Mouse (Mus musculus): Measurements from ENCODE around the gene Rxrb. TPM values are rescaled to one million over a fixed set of nuclear protein-coding genes. Genes with fewer than 3 reads are reported as not detected.
A peak's percentile ranks its signal among the peaks of the same experiment; 100 is the strongest.

Gene Rxrb
- polyA plus RNA-seq, 1 experiment from 2014 or later, result 53.3 TPM

- Histone ChIP-seq H3K27me3 (replicated peaks; ENCODE audit: control insufficient read depth, insufficient read depth, low read length) (no peaks in the 10 kb centered on the region), H3K27ac (ENCODE audit: low read depth, low read length) (no peak overlapping the region), H3K4me2 (ENCODE audit: low read length) (no peak overlapping the region), H3K4me3 (ENCODE audit: low read length) (no peak overlapping the region), H3K9ac (ENCODE audit: low read depth, low read length) (no peak overlapping the region), H3K9me3 (ENCODE audit: control insufficient read depth, low read length) (no peaks in the 10 kb centered on the region), H3K4me1 (ENCODE audit: control insufficient read depth, insufficient read depth, low read depth, low read length) (no peaks in the 10 kb centered on the region), H3K36me3 (ENCODE audit: control insufficient read depth, insufficient read depth, low read length) (no peaks in the 10 kb centered on the region)
- no peak for ATAC-seq
- 82% methylated on average over 5 of the region's 5 CpGs for WGBS
Observed at GRCm38 (mm10) chr17:34072091-34072490, 40.5 kb downstream of the Rxrb start.

GRCm38 (mm10) chr17:34075271-34075670 lies 43.7 kb downstream of the Rxrb start:
- H3K27me3 ChIP-seq (replicated peaks; ENCODE audit: control insufficient read depth, insufficient read depth, low read length), result no peaks in the 10 kb centered on the region
- no peak for ATAC-seq
- H3K27ac ChIP-seq (ENCODE audit: low read depth, low read length), result no peak overlapping the region
- no peaks in the 10 kb centered on the region for H3K36me3 ChIP-seq (ENCODE audit: control insufficient read depth, insufficient read depth, low read length)
- WGBS, result 47% methylated on average over 7 of the region's 7 CpGs
- no peaks in the 10 kb centered on the region for H3K9me3 ChIP-seq (ENCODE audit: control insufficient read depth, low read length)
- no peak overlapping the region for H3K9ac ChIP-seq (ENCODE audit: low read depth, low read length)
- no peak overlapping the region for H3K4me3 ChIP-seq (ENCODE audit: low read length)
- no peaks in the 10 kb centered on the region for H3K4me1 ChIP-seq (ENCODE audit: control insufficient read depth, insufficient read depth, low read depth, low read length)
- H3K4me2 ChIP-seq (ENCODE audit: low read length), result no peak overlapping the region

GRCm38 (mm10) chr17:34077549-34077948 lies 45.9 kb downstream of the Rxrb start:
- no peak for ATAC-seq
- Histone ChIP-seq H3K36me3 (ENCODE audit: control insufficient read depth, insufficient read depth, low read length) (no peaks in the 10 kb centered on the region), H3K9ac (ENCODE audit: low read depth, low read length) (no peak overlapping the region), H3K4me2 (ENCODE audit: low read length) (no peak overlapping the region), H3K4me3 (ENCODE audit: low read length) (no peak overlapping the region), H3K9me3 (ENCODE audit: control insufficient read depth, low read length) (no peaks in the 10 kb centered on the region), H3K27ac (ENCODE audit: low read depth, low read length) (no peak overlapping the region), H3K27me3 (replicated peaks; ENCODE audit: control insufficient read depth, insufficient read depth, low read length) (no peaks in the 10 kb centered on the region), H3K4me1 (ENCODE audit: control insufficient read depth, insufficient read depth, low read depth, low read length) (no peaks in the 10 kb centered on the region)
- WGBS, result 1% methylated on average over 9 of the region's 9 CpGs

DNA sequence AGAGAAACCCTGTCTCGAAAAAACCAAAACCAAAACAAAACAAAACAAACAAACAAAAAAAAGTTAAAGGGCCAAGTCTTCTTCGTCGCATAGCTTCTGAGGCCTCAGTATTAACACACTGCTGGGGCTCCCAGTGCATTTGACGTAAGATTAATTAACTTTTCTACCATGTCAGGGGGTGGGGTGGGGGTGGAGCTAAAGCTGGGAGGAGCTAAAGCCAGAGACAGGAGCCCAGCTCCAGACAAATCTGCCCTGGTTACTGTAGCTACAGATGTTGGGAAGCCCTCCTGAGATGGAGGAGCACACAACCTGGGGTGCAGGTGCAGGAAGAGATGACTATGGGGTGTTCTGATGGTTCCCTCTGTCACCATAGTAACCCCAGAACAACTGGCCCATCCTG lies 46.5 kb downstream of the Rxrb start:
- H3K4me1 ChIP-seq (ENCODE audit: control insufficient read depth, insufficient read depth, low read depth, low read length), result no peaks in the 10 kb centered on the region
- H3K36me3 ChIP-seq (ENCODE audit: control insufficient read depth, insufficient read depth, low read length), result no peaks in the 10 kb centered on the region
- no peak overlapping the region for H3K4me2 ChIP-seq (ENCODE audit: low read length)
- no peak overlapping the region for H3K9ac ChIP-seq (ENCODE audit: low read depth, low read length)
- no peak for ATAC-seq
- H3K27me3 ChIP-seq (replicated peaks; ENCODE audit: control insufficient read depth, insufficient read depth, low read length), result no peaks in the 10 kb centered on the region
- H3K9me3 ChIP-seq (ENCODE audit: control insufficient read depth, low read length), result no peaks in the 10 kb centered on the region
- no peak overlapping the region for H3K27ac ChIP-seq (ENCODE audit: low read depth, low read length)
- no peak overlapping the region for H3K4me3 ChIP-seq (ENCODE audit: low read length)
- 50% methylated on average over 4 of the region's 4 CpGs for WGBS

DNA sequence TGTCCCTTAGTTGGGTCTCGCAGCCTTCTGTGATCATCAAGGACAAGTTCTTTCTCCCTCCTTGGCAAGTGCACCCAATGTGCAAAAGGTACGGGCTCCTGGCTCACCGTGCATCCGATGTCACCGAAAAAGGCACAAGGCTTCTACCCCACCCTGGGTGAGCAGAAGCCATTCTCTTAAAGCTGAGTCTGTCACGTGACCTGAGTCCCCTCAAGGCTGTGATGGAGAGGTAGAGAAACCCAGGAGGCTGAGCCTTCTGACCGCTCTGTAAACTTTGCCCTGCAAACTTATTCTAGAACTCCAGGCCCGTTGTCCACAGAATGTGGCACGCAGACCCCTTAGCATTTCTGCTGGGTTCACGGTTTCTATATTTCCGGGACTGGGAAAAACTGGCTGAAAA lies 47.4 kb downstream of the Rxrb start:
- no peak overlapping the region for H3K27ac ChIP-seq (ENCODE audit: low read depth, low read length)
- 89% methylated on average over 11 of the region's 11 CpGs for WGBS
- no peaks in the 10 kb centered on the region for H3K4me1 ChIP-seq (ENCODE audit: control insufficient read depth, insufficient read depth, low read depth, low read length)
- H3K36me3 ChIP-seq (ENCODE audit: control insufficient read depth, insufficient read depth, low read length), result no peaks in the 10 kb centered on the region
- no peaks in the 10 kb centered on the region for H3K27me3 ChIP-seq (replicated peaks; ENCODE audit: control insufficient read depth, insufficient read depth, low read length)
- H3K4me3 ChIP-seq (ENCODE audit: low read length), result no peak overlapping the region
- no peaks in the 10 kb centered on the region for H3K9me3 ChIP-seq (ENCODE audit: control insufficient read depth, low read length)
- no peak for ATAC-seq
- H3K4me2 ChIP-seq (ENCODE audit: low read length), result no peak overlapping the region
- no peak overlapping the region for H3K9ac ChIP-seq (ENCODE audit: low read depth, low read length)

GRCm38 (mm10) chr17:34079621-34080020 lies 48.0 kb downstream of the Rxrb start:
- no peak overlapping the region for H3K9ac ChIP-seq (ENCODE audit: low read depth, low read length)
- no peaks in the 10 kb centered on the region for H3K27me3 ChIP-seq (replicated peaks; ENCODE audit: control insufficient read depth, insufficient read depth, low read length)
- no peak overlapping the region for H3K27ac ChIP-seq (ENCODE audit: low read depth, low read length)
- H3K9me3 ChIP-seq (ENCODE audit: control insufficient read depth, low read length), result no peaks in the 10 kb centered on the region
- no peak overlapping the region for H3K4me2 ChIP-seq (ENCODE audit: low read length)
- 12% methylated on average over 5 of the region's 5 CpGs for WGBS
- no peaks in the 10 kb centered on the region for H3K4me1 ChIP-seq (ENCODE audit: control insufficient read depth, insufficient read depth, low read depth, low read length)
- H3K36me3 ChIP-seq (ENCODE audit: control insufficient read depth, insufficient read depth, low read length), result no peaks in the 10 kb centered on the region
- peak; percentile 91 for ATAC-seq
- no peak overlapping the region for H3K4me3 ChIP-seq (ENCODE audit: low read length)

DNA sequence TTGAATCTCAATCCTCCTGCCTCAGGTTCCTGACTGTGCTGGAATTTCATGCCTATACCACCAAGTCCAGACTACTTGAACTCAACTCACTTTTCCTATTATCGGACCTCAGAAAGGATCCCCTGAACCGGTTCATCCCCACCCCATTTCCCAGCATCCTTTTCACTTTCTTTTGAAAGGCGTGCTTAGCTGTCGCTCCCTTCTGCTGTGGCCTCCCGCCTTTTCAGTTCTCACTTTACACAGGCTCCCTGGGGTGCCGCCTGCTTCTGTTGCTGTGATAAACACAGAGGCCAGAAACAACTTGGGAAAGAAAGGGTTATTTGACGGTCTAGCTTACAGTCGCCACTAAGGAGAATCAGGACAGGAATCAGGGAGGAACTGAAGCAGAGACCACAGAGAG lies 51.5 kb downstream of the Rxrb start:
- Histone ChIP-seq H3K9me3 (ENCODE audit: control insufficient read depth, low read length) (no peaks in the 10 kb centered on the region), H3K27me3 (replicated peaks; ENCODE audit: control insufficient read depth, insufficient read depth, low read length) (no peaks in the 10 kb centered on the region), H3K4me2 (ENCODE audit: low read length) (no peak overlapping the region), H3K27ac (ENCODE audit: low read depth, low read length) (no peak overlapping the region), H3K36me3 (ENCODE audit: control insufficient read depth, insufficient read depth, low read length) (no peaks in the 10 kb centered on the region), H3K4me1 (ENCODE audit: control insufficient read depth, insufficient read depth, low read depth, low read length) (no peaks in the 10 kb centered on the region), H3K4me3 (ENCODE audit: low read length) (no peak overlapping the region), H3K9ac (ENCODE audit: low read depth, low read length) (no peak overlapping the region)
- ATAC-seq, result no peak
- WGBS, result 3% methylated on average over 8 of the region's 8 CpGs

- Histone ChIP-seq H3K4me1 (ENCODE audit: control insufficient read depth, insufficient read depth, low read depth, low read length) (no peaks in the 10 kb centered on the region), H3K9ac (ENCODE audit: low read depth, low read length) (no peak overlapping the region), H3K36me3 (ENCODE audit: control insufficient read depth, insufficient read depth, low read length) (no peaks in the 10 kb centered on the region), H3K9me3 (ENCODE audit: control insufficient read depth, low read length) (no peaks in the 10 kb centered on the region), H3K27ac (ENCODE audit: low read depth, low read length) (no peak overlapping the region), H3K4me2 (ENCODE audit: low read length) (no peak overlapping the region), H3K27me3 (replicated peaks; ENCODE audit: control insufficient read depth, insufficient read depth, low read length) (no peaks in the 10 kb centered on the region), H3K4me3 (ENCODE audit: low read length) (no peak overlapping the region)
- no peak for ATAC-seq
- WGBS, result 46% methylated on average over 2 of the region's 2 CpGs
Observed at GRCm38 (mm10) chr17:34087386-34087785, 55.8 kb downstream of the Rxrb start.

Data from hindbrain, embryonic 16.5 days (tissue).